8 mouse cellular contexts compared by ENCODE assay signal in the genomic region with DNA sequence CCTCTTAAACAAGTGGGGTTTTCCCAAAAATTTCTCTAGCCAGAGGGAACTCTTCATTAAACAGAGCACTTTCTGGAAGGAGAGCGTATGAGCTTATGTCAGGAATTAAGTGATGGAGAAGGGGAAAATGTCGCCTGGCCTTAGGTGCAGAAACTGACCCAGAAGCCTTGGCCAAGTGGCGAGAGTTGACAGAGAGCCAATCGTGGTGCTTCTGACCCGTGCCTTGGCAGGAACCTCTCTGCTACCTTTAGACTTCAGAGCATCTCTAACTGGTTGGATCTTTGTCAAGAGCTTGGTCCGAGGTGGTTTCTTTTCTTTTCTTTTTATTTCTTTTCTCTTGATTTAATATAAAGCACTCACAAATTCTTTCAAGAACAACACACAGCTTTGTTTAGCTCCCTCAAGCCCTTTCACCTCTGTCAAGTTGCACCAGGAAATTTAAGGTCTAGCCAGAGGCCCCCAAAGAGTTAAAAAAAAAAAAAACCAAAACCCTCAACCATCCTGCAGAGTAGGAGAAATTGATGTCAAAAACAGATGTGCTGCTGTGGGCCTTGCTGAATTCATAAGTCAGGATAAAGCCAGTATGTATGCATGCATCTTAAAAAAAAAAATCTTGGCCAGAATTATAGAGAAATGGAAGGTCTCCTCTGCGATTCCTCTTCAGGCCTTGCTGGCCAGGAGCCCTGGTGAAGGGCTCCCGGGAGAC.
A peak's percentile ranks its signal among the peaks of the same experiment; 100 is the strongest.
DNase-seq lines count a peak whose midpoint lies in the region; ATAC-seq and TF ChIP-seq lines count a peak whose summit lies in the region.

No protein-coding gene starts in this region.

- H3K4me2 ChIP-seq in heart, embryonic 15.5 days = peak overlapping the region; percentile 29
- peak overlapping the region; percentile 50 for H3K4me2 ChIP-seq in limb, embryonic 13.5 days (replicated peaks)

- DNase-seq in adrenal gland, postnatal 10 days = peak; percentile 32
- DNase-seq in adrenal gland, postnatal 36 days = no peak
- DNase-seq in cerebellum, adult 2 months = peak; percentile 55 to 66
- DNase-seq in frontal cortex, postnatal 36 days (ENCODE audit: low spot score in 2 of 2) = no peak
- DNase-seq in layer of hippocampus, adult 8-10 months (ENCODE audit: low spot score in 2 of 2) = no peak
- no peak for DNase-seq in left cerebral cortex, adult 2 months (ENCODE audit: extremely low spot score in 1 of 2, low spot score in 2 of 2)

- intact Hi-C loops in left cerebral cortex, adult 2 months (cut with DNase I) = no loop called here

- H3K27ac ChIP-seq in cerebellum, adult 2 months (ENCODE audit: insufficient read depth, low read length) = no peak overlapping the region
- peak overlapping the region; percentile 77 for H3K27ac ChIP-seq in heart, embryonic 15.5 days
- H3K27ac ChIP-seq in limb, embryonic 13.5 days = peak overlapping the region; percentile 94
- no peak overlapping the region; the same call in 1 of the 2 replicates for H3K27ac ChIP-seq in left cerebral cortex, adult 2 months

- no peaks in the 10 kb centered on the region for H3K36me3 ChIP-seq in heart, embryonic 15.5 days
- H3K36me3 ChIP-seq in limb, embryonic 13.5 days = peaks cover under 1% of the 10 kb centered on the region; the same call in 1 of the 2 replicates

- WGBS in cerebellum, adult 2 months = 15% methylated on average over 8 of the region's 8 CpGs
- WGBS in heart, embryonic 15.5 days = 47% methylated on average over 8 of the region's 8 CpGs
- 24% methylated on average over 8 of the region's 8 CpGs for WGBS in limb, embryonic 13.5 days

- H3K27me3 ChIP-seq in cerebellum, adult 2 months (ENCODE audit: control insufficient read depth, insufficient read depth, low read length) = no peaks in the 10 kb centered on the region
- no peaks in the 10 kb centered on the region for H3K27me3 ChIP-seq in heart, embryonic 15.5 days
- no peaks in the 10 kb centered on the region for H3K27me3 ChIP-seq in limb, embryonic 13.5 days

- H3K9ac ChIP-seq in heart, embryonic 15.5 days = no peak overlapping the region
- H3K9ac ChIP-seq in limb, embryonic 13.5 days = no peak overlapping the region

- no peak overlapping the region for H3K4me3 ChIP-seq in cerebellum, adult 2 months (replicated peaks; ENCODE audit: insufficient read depth, low read depth, low read length)
- H3K4me3 ChIP-seq in heart, embryonic 15.5 days = no peak overlapping the region
- H3K4me3 ChIP-seq in limb, embryonic 13.5 days = no peak overlapping the region
- no peak overlapping the region for H3K4me3 ChIP-seq in left cerebral cortex, adult 2 months

- ATAC-seq in heart, embryonic 15.5 days (replicated peaks; ENCODE audit: insufficient number of reproducible peaks, insufficient read depth, low FRiP score, low read depth) = no peak
- ATAC-seq in limb, embryonic 13.5 days (ENCODE audit: low FRiP score, low read depth) = peak; percentile 81; the same call in 1 of the 2 replicates

- no peak for TF ChIP-seq POLR2A in cerebellum, adult 2 months (IDR thresholded peaks at IDR 0.05; ENCODE audit: borderline replicate concordance, insufficient read depth, low read length)

- TF ChIP-seq CTCF in cerebellum, adult 2 months (IDR thresholded peaks at IDR 0.05; ENCODE audit: borderline replicate concordance, insufficient read depth, low read depth, low read length) = no peak
- TF ChIP-seq CTCF in left cerebral cortex, adult 2 months (IDR thresholded peaks at IDR 0.05) = no peak

- no peaks in the 10 kb centered on the region for H3K9me3 ChIP-seq in heart, embryonic 15.5 days (replicated peaks)
- H3K9me3 ChIP-seq in limb, embryonic 13.5 days = peaks cover 4% of the 10 kb centered on the region; the same call in 1 of the 2 replicates

- peaks cover 7% of the 10 kb centered on the region for H3K4me1 ChIP-seq in cerebellum, adult 2 months (ENCODE audit: control insufficient read depth, insufficient read depth, low read length)
- H3K4me1 ChIP-seq in heart, embryonic 15.5 days (replicated peaks) = peaks cover 29% of the 10 kb centered on the region
- H3K4me1 ChIP-seq in limb, embryonic 13.5 days = peaks cover 52% of the 10 kb centered on the region

Comparison
In these comparisons a context has a peak if more than half of its experiments do, and no peak if none do; other contexts are left out.
1. DNase-seq: peak in adrenal gland, postnatal 10 days (single experiment) and cerebellum, adult 2 months (2 of 2); none in adrenal gland, postnatal 36 days (0 of 2), frontal cortex, postnatal 36 days (0 of 2), layer of hippocampus, adult 8-10 months (0 of 2) and left cerebral cortex, adult 2 months (0 of 2).
2. H3K27ac ChIP-seq: peak in heart, embryonic 15.5 days (single experiment) and limb, embryonic 13.5 days (single experiment); none in cerebellum, adult 2 months (single experiment) and left cerebral cortex, adult 2 months (single experiment).